8 mouse cellular contexts compared by ENCODE assay signal in the genomic region with DNA sequence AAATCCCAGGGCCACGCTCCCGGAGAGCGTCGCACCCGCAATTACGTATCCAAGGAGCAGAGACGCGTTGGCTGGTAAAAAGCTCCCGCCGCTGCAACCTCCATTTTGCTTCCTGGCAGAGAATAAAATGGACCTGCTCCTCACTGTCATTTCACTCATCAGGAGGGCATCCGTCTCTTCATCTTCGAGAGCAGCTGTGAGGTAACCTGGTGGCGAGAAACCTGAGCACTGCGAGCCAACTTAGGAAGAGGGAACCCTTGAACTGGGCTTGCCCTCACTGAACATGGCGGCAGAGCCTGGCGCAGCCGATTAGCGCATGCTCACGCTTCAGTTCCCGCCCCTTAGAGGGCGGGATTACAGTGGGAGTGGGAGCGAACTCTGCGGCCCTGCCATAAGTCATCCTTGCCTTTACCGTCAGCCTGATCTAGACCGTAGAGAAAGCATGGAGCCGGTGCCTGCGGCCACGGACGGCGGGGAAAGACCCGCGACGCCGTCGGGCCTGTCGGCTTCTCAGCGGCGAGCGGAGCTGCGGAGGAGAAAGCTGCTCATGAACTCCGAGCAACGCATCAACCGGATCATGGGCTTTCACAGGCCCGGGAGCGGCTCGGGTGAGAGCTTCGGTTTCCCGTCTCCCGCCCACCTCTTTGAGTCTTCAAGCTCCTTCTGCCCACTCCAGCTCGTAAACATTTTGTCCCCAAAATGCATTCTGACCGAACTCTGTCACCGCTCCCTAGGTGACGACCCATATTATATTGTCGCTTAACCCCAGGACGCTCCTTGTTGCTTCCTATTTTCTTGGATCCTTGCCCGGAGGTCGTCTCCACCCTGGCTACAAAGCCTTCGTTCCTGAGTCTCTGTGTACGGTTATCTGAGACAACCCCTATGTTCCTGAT. TPM values are rescaled to one million over a fixed set of nuclear protein-coding genes. Genes with fewer than 3 reads are reported as not detected.
DNase-seq lines count a peak whose midpoint lies in the region; ATAC-seq lines count a peak whose summit lies in the region.

A gene (plus strand): TSS at position 357 of the 893 bp plus-strand sequence.

- peak within 1 kb of the TSS; percentile 90 for H3K9ac ChIP-seq in forebrain, embryonic 14.5 days (ENCODE audit: low read length)
- peak within 1 kb of the TSS; percentile 78 for H3K9ac ChIP-seq in neural tube, embryonic 15.5 days (replicated peaks)

- intact Hi-C loops in heart, postnatal 14 days (cut with DNase I): no loop called here

- H3K4me2 ChIP-seq in forebrain, embryonic 14.5 days (ENCODE audit: low read length): peak within 1 kb of the TSS; percentile 76
- H3K4me2 ChIP-seq in neural tube, embryonic 15.5 days: peak within 1 kb of the TSS; percentile 78

- under 1% methylated on average over 59 of the region's 59 CpGs for WGBS in forebrain, embryonic 14.5 days
- under 1% methylated on average over 59 of the region's 59 CpGs for WGBS in neural tube, embryonic 15.5 days

- ATAC-seq in forebrain, embryonic 14.5 days: peak; percentile 99
- peak; percentile 98 for ATAC-seq in neural tube, embryonic 15.5 days (ENCODE audit: low FRiP score)

- H3K9me3 ChIP-seq in forebrain, embryonic 14.5 days (replicated peaks; ENCODE audit: control insufficient read depth, low read length): no peaks in the 10 kb centered on the region
- no peaks in the 10 kb centered on the region for H3K9me3 ChIP-seq in neural tube, embryonic 15.5 days (replicated peaks)

- DNase-seq in ES-CJ7 (ENCODE audit: low read depth, low spot score): peak; percentile 92
- DNase-seq in cerebellum, adult 11 months: peak; percentile 84
- peak; percentile 96 for DNase-seq in forebrain, embryonic 14.5 days (ENCODE audit: low spot score)
- peak; percentile 87 to 91 for DNase-seq in heart, postnatal 14 days
- peak; percentile 86 for DNase-seq in layer of hippocampus, adult 11-12 months (ENCODE audit: low spot score)
- peak; percentile 89 to 90 for DNase-seq in lung, adult 18-20 months
- peak; percentile 90 for DNase-seq in testis, postnatal 14 days (ENCODE audit: low spot score)

- peak within 1 kb of the TSS; percentile 84 for H3K4me3 ChIP-seq in forebrain, embryonic 14.5 days (ENCODE audit: low read depth, low read length)
- H3K4me3 ChIP-seq in neural tube, embryonic 15.5 days (replicated peaks): peak within 1 kb of the TSS; percentile 80

- H3K27ac ChIP-seq in forebrain, embryonic 14.5 days (ENCODE audit: low read depth, low read length): peak within 1 kb of the TSS; percentile 86
- H3K27ac ChIP-seq in neural tube, embryonic 15.5 days (replicated peaks): peak within 1 kb of the TSS; percentile 97

- H3K36me3 ChIP-seq in forebrain, embryonic 14.5 days (ENCODE audit: control insufficient read depth, insufficient read depth, low read length): peaks cover 19% of the 10 kb centered on the region
- H3K36me3 ChIP-seq in neural tube, embryonic 15.5 days: 0 out of 2 replicates have a peak, but pooled peaks cover 8% of the 10 kb centered on the region

- peaks cover 16% of the 10 kb centered on the region for H3K4me1 ChIP-seq in forebrain, embryonic 14.5 days (ENCODE audit: control insufficient read depth, insufficient read depth, low read length)
- peaks cover 36% of the 10 kb centered on the region for H3K4me1 ChIP-seq in neural tube, embryonic 15.5 days

- no peaks in the 10 kb centered on the region for H3K27me3 ChIP-seq in forebrain, embryonic 14.5 days (replicated peaks; ENCODE audit: control insufficient read depth, insufficient read depth, low read length)
- H3K27me3 ChIP-seq in neural tube, embryonic 15.5 days (replicated peaks): no peaks in the 10 kb centered on the region

RNA-seq across cellular contexts. Expression of the gene that starts here (rescaled TPM):
- polyA plus RNA-seq in forebrain, embryonic 14.5 days (2014; fragmentation: Nextera tagmentation; extraction: Ambion mirVana): 92.9 and 105 TPM in 2 replicates
- total RNA-seq in heart, postnatal 14 days (2021): 10 to 100 TPM; 13.9 to 14.1 TPM
- polyA plus RNA-seq in neural tube, embryonic 15.5 days (2015; fragmentation: Nextera tagmentation; extraction: Ambion mirVana): 102 and 117 TPM in 2 replicates

Comparison
In these comparisons a context has a peak if more than half of its experiments do, and no peak if none do; other contexts are left out.
1. Peak in every context shown above with its lines: DNase-seq, ATAC-seq, H3K4me3 ChIP-seq and H3K27ac ChIP-seq.